8 mouse cellular contexts compared by ENCODE assay signal in genomic region chr17:53688877-53689802, GRCm38 (mm10). TPM values are rescaled to one million over a fixed set of nuclear protein-coding genes. Genes with fewer than 3 reads are reported as not detected.
DNase-seq lines count a peak whose midpoint lies in the region; ATAC-seq and TF ChIP-seq lines count a peak whose summit lies in the region.

TSS of gene Sgo1 (minus strand) at chr17:53689333.

- H3K9me3 ChIP-seq in E14TG2a.4 (ENCODE audit: low read length), result no peaks in the 10 kb centered on the region
- no peaks in the 10 kb centered on the region for H3K9me3 ChIP-seq in forebrain, embryonic 12.5 days
- H3K9me3 ChIP-seq in heart, postnatal 0 days (replicated peaks; ENCODE audit: control insufficient read depth, low read length), result no peaks in the 10 kb centered on the region
- H3K9me3 ChIP-seq in liver, embryonic 16.5 days (replicated peaks; ENCODE audit: control insufficient read depth, low read length), result no peaks in the 10 kb centered on the region
- no peaks in the 10 kb centered on the region for H3K9me3 ChIP-seq in neural tube, embryonic 13.5 days

- peak within 1 kb of the TSS; percentile 68 for H3K9ac ChIP-seq in forebrain, embryonic 12.5 days
- H3K9ac ChIP-seq in heart, postnatal 0 days (replicated peaks; ENCODE audit: low read depth, low read length), result peak within 1 kb of the TSS; percentile 70
- peak within 1 kb of the TSS; percentile 90 for H3K9ac ChIP-seq in liver, embryonic 16.5 days (ENCODE audit: low read depth, low read length)
- H3K9ac ChIP-seq in neural tube, embryonic 13.5 days, result peak within 1 kb of the TSS; percentile 80

- H3K36me3 ChIP-seq in E14TG2a.4 (ENCODE audit: insufficient read depth, low read length), result peaks cover 34% of the 10 kb centered on the region
- peaks cover 21% of the 10 kb centered on the region for H3K36me3 ChIP-seq in forebrain, embryonic 12.5 days (replicated peaks)
- peaks cover 20% of the 10 kb centered on the region for H3K36me3 ChIP-seq in heart, postnatal 0 days (replicated peaks; ENCODE audit: control insufficient read depth, insufficient read depth, low read length)
- peaks cover 22% of the 10 kb centered on the region for H3K36me3 ChIP-seq in liver, embryonic 16.5 days (ENCODE audit: control insufficient read depth, insufficient read depth)
- no peaks in the 10 kb centered on the region for H3K36me3 ChIP-seq in neural tube, embryonic 13.5 days
- H3K36me3 ChIP-seq in testis, adult 2 months (ENCODE audit: control insufficient read depth, insufficient read depth, low read length), result no peaks in the 10 kb centered on the region

- H3K4me2 ChIP-seq in forebrain, embryonic 12.5 days, result peak within 1 kb of the TSS; percentile 63
- peak within 1 kb of the TSS; percentile 82 for H3K4me2 ChIP-seq in heart, postnatal 0 days (ENCODE audit: low read depth, low read length)
- peak within 1 kb of the TSS; percentile 94 for H3K4me2 ChIP-seq in liver, embryonic 16.5 days (ENCODE audit: low read depth, low read length)
- H3K4me2 ChIP-seq in neural tube, embryonic 13.5 days, result peak within 1 kb of the TSS; percentile 60

- peak; percentile 91 for TF ChIP-seq POLR2A in testis, adult 2 months (IDR thresholded peaks at IDR 0.05; ENCODE audit: control insufficient read depth, low read depth, low read length)

- H3K27me3 ChIP-seq in E14TG2a.4 (ENCODE audit: insufficient read depth, low read length), result no peaks in the 10 kb centered on the region
- no peaks in the 10 kb centered on the region for H3K27me3 ChIP-seq in forebrain, embryonic 12.5 days
- H3K27me3 ChIP-seq in heart, postnatal 0 days (ENCODE audit: control insufficient read depth, insufficient read depth, low read length), result no peaks in the 10 kb centered on the region
- H3K27me3 ChIP-seq in liver, embryonic 16.5 days (ENCODE audit: control insufficient read depth, insufficient read depth, low read depth, low read length), result no peaks in the 10 kb centered on the region
- no peaks in the 10 kb centered on the region for H3K27me3 ChIP-seq in neural tube, embryonic 13.5 days
- no peaks in the 10 kb centered on the region for H3K27me3 ChIP-seq in testis, adult 2 months (ENCODE audit: control insufficient read depth, insufficient read depth, low read length)

- DNase-seq in c-Kit-positive CD71-positive TER-119-positive erythroid progenitor cells, embryonic 14.5 days (ENCODE audit: low spot score), result peak; percentile 97
- DNase-seq in heart, postnatal 0 days (ENCODE audit: low spot score), result peak; percentile 97
- peak; percentile 96 to 98 for DNase-seq in kidney, postnatal 4 days

- peak within 1 kb of the TSS; percentile 86 for H3K4me3 ChIP-seq in E14TG2a.4 (replicated peaks; ENCODE audit: low read length)
- H3K4me3 ChIP-seq in forebrain, embryonic 12.5 days (replicated peaks), result peak within 1 kb of the TSS; percentile 62
- peak within 1 kb of the TSS; percentile 75 for H3K4me3 ChIP-seq in heart, postnatal 0 days (ENCODE audit: low read depth, low read length)
- H3K4me3 ChIP-seq in liver, embryonic 16.5 days (ENCODE audit: low read depth, low read length), result peak within 1 kb of the TSS; percentile 83
- H3K4me3 ChIP-seq in neural tube, embryonic 13.5 days, result peak within 1 kb of the TSS; percentile 44
- H3K4me3 ChIP-seq in testis, adult 2 months (ENCODE audit: control insufficient read depth, low read depth, low read length), result peak within 1 kb of the TSS; percentile 81

- no peak for TF ChIP-seq EP300 in heart, postnatal 0 days (IDR thresholded peaks at IDR 0.05; ENCODE audit: low read depth)

- WGBS in forebrain, embryonic 12.5 days, result under 1% methylated on average over 78 of the region's 78 CpGs
- under 1% methylated on average over 78 of the region's 78 CpGs for WGBS in heart, postnatal 0 days
- under 1% methylated on average over 78 of the region's 78 CpGs for WGBS in liver, embryonic 16.5 days (ENCODE audit: insufficient replicate concordance)
- under 1% methylated on average over 78 of the region's 78 CpGs for WGBS in neural tube, embryonic 13.5 days

- peak; percentile 99 for ATAC-seq in forebrain, embryonic 12.5 days (ENCODE audit: low FRiP score)
- ATAC-seq in heart, postnatal 0 days (ENCODE audit: insufficient read depth, low read depth), result peak; percentile 99
- ATAC-seq in liver, embryonic 16.5 days (ENCODE audit: low read depth), result peak; percentile 95
- peak; percentile 99 for ATAC-seq in neural tube, embryonic 13.5 days (ENCODE audit: low read depth)

- TF ChIP-seq CTCF in E14TG2a.4 (conservative IDR thresholded peaks at IDR 0.05; ENCODE audit: low read length), result no peak
- TF ChIP-seq CTCF in heart, postnatal 0 days (IDR thresholded peaks at IDR 0.05; ENCODE audit: low read depth), result peak; percentile 60
- no peak for TF ChIP-seq CTCF in testis, adult 2 months (IDR thresholded peaks at IDR 0.05; ENCODE audit: control insufficient read depth, insufficient read depth, insufficient replicate concordance, low read depth, low read length)

- peak within 1 kb of the TSS; percentile 96 for H3K27ac ChIP-seq in forebrain, embryonic 12.5 days
- peak within 1 kb of the TSS; percentile 97 for H3K27ac ChIP-seq in heart, postnatal 0 days (ENCODE audit: low read depth)
- peak within 1 kb of the TSS; percentile 98 for H3K27ac ChIP-seq in liver, embryonic 16.5 days (ENCODE audit: low read length)
- H3K27ac ChIP-seq in neural tube, embryonic 13.5 days (replicated peaks), result peak within 1 kb of the TSS; percentile 98
- peak within 1 kb of the TSS; percentile 86 for H3K27ac ChIP-seq in testis, adult 2 months (ENCODE audit: control insufficient read depth, insufficient read depth, low read depth, low read length)

- peaks cover 42% of the 10 kb centered on the region for H3K4me1 ChIP-seq in E14TG2a.4 (replicated peaks; ENCODE audit: low read depth, low read length)
- H3K4me1 ChIP-seq in forebrain, embryonic 12.5 days, result peaks cover 13% of the 10 kb centered on the region
- peaks cover 4% of the 10 kb centered on the region for H3K4me1 ChIP-seq in heart, postnatal 0 days (ENCODE audit: control insufficient read depth, insufficient read depth)
- peaks cover 11% of the 10 kb centered on the region for H3K4me1 ChIP-seq in liver, embryonic 16.5 days (ENCODE audit: control insufficient read depth, low read depth, low read length)
- H3K4me1 ChIP-seq in neural tube, embryonic 13.5 days (replicated peaks), result peaks cover 13% of the 10 kb centered on the region
- H3K4me1 ChIP-seq in testis, adult 2 months (ENCODE audit: control insufficient read depth, insufficient read depth, low read length), result no peaks in the 10 kb centered on the region

RNA-seq across cellular contexts. Expression of gene Sgo1, which starts in this region (rescaled TPM):
- polyA plus RNA-seq in forebrain, embryonic 12.5 days (2016; fragmentation: Nextera tagmentation; extraction: Ambion mirVana), result 53.0 and 56.3 TPM in 2 replicates
- 1.3 and 4.8 TPM in 2 replicates for total RNA-seq in heart, postnatal 0 days (2014; rRNA removed; ENCODE audit: low replicate concordance)
- 6.1 and 8.3 TPM in 2 replicates for polyA plus RNA-seq in heart, postnatal 0 days (2015; fragmentation: Nextera tagmentation; extraction: Ambion mirVana)
- polyA plus RNA-seq in liver, embryonic 16.5 days (2015; fragmentation: Nextera tagmentation; extraction: Ambion mirVana), result 28.9 and 36.6 TPM in 2 replicates
- polyA plus RNA-seq in neural tube, embryonic 13.5 days (2015; fragmentation: Nextera tagmentation; extraction: Ambion mirVana), result 8.2 and 9.1 TPM in 2 replicates
- 0.47 TPM in 2 replicates for polyA plus RNA-seq in testis, adult 2 months (2012; rRNA removed)

Comparison
In these comparisons a context has a peak if more than half of its experiments do, and no peak if none do; other contexts are left out.
1. Peak in every context shown above with its lines: DNase-seq, ATAC-seq, H3K4me3 ChIP-seq and H3K27ac ChIP-seq.